Mouse (Mus musculus) ES-CJ7 (cell line): ENCODE measurements at regions not wholly inside any gene's neighbourhood (a gene's known extent, or its start where the extent isn't known, plus 50 kb on each side); places are given as distances from the start of the nearest gene placed in this dataset.

ENCODE experiments used
- DNase-seq: peaks from one replicate; pipeline ENCODE4 v3.0.0; 2011; ENCODE audit warnings: low read depth, low spot score

DNA sequence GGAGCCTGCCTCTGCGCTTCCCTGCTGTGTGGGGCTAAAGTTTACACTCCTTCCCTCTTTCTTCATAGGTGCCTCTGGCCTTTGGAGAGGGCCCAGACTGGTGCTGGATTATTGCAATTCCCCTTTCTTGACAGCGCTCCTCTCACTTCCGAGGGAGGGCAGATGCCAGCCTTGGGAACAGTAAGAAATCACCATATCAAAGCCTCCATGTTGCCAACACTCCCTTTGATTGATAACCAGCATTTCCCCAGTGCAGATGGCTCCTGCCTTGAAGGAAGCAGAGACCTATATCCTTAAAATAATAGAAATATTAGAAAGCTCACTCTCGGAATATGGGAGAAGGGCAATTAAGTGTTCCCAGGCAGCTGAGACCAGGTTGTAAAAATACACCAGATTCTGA is 63.1 kb upstream of the Cep295 start:
- no peak for DNase-seq

DNA sequence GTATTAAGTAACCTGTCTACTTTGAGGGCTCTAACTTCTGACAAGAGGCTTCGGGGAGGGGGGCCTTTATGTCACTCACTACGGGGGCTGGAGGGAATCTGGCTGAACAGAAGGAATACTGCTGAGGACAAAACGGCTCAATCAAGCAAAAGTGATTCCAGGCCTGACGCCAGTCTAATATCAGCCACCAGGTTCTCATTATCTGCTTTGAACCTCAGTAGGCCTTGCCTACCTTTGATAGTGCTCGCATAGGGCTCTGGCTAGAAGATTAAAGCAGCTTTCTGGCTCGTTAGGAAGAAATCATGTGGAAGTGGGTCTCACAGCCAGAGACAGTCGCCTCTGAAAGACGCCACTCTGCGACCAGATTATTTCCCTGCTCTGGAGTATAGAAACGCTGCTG is 64.3 kb upstream of the Cep295 start:
- no peak for DNase-seq

DNA sequence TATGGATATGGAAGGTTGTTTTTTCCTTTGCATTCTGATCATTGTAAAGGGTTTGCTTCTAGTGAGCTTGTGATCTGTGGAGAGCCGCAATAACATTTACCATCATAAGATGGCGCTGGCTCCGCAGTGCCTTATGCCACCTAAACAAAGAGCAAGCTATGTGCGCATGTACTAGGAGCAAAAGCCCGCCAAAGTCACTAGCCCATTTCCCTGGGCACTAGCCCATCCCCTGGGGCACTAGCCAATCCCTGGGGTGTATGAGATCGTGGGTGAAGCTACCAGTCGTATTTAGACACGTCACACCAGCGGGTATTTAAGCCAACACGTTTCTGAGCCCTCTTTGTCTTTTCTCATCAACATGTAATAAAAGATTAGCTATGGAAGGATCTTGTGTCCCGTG is 59.0 kb upstream of the Smco4 start:
- DNase-seq = peak; percentile 82

DNA sequence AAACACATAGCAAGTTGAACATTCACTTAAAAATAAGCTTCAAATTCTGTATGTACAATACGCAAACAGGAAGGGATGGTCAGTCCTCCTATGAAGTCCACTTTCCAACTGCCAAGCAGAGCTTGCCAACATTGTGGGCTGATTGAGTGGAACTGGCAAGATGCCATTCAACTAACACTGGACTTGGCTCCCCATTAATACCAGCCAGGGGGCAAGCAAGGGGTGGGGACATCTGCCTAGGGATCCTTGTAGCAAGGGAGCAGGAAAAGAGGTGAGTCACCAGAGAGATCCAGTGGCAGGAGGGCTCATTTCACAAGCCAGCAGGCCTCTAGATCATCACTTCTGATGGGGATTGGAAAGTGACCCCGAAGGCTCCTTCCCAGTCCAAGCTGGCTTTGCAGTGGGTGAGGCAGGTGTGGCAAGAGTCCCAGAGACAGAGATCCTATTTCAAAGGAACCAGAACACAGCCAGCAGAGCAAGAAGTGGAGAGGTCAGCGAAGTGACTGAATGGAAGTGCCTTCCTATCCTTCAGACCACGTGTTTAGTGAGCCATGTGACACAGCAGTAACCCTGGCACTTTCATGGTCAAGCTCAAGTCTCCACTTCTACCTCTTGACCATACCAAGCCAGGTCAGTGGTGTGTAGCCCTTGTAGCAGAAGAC is 53.8 kb upstream of the Smco4 start:
- DNase-seq = no peak

DNA sequence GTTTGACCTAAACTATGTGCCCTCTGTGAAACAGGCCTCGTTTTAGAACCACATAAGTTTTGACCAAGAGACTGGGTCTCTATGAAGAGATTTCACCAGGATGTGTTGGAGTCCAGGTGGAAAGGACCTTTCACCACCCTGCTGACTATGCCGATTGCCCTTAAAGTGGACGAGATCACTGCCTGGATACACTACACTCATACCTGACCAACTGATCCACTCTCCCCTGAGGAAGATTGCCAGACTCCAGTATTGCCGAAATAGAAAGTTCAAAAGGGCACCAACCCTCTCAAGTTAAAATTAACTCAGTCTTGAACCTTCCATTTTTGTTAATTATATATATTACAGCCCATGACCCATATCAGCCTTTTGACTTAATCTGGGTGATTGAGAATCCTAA is 51.1 kb upstream of the Smco4 start:
- DNase-seq = no peak
